Mouse (Mus musculus) thymus, postnatal 25 days (tissue): ENCODE data around the gene Zfp949.
"Not testable (repeated sequence)": the region's sequence is repeated elsewhere in the genome, so short reads cannot be mapped to it uniquely, and the experiment has no call there.

Source experiments
- DNase-seq: peaks from one replicate; pipeline ENCODE4 v3.0.0; 2022

Zfp949 gene

GRCm38 (mm10) chr9:88542816-88543215 is 5.0 kb upstream of the Zfp949 start:
- no peak for DNase-seq

GRCm38 (mm10) chr9:88545534-88545933 is 2.3 kb upstream of the Zfp949 start:
- DNase-seq: no peak

GRCm38 (mm10) chr9:88546166-88546565 is 1.7 kb upstream of the Zfp949 start:
- DNase-seq: peak; percentile 58

GRCm38 (mm10) chr9:88546657-88547056 is 1.2 kb upstream of the Zfp949 start:
- DNase-seq: no peak

- peak; percentile 50 for DNase-seq
These were observed 550 bp upstream of the Zfp949 start for GRCm38 (mm10) chr9:88547270-88547669.

GRCm38 (mm10) chr9:88548614-88548945 is 760 bp downstream of the Zfp949 start:
- DNase-seq: no peak

GRCm38 (mm10) chr9:88553071-88553470 is 5.3 kb downstream of the Zfp949 start:
- DNase-seq: no peak

- no peak for DNase-seq
These were observed 10.3 kb downstream of the Zfp949 start for GRCm38 (mm10) chr9:88558146-88558545.

GRCm38 (mm10) chr9:88561476-88561875 is 13.7 kb downstream of the Zfp949 start:
- DNase-seq: not testable (repeated sequence)

- DNase-seq: not testable (repeated sequence)
These were observed 22.7 kb downstream of the Zfp949 start for GRCm38 (mm10) chr9:88570471-88570870.

GRCm38 (mm10) chr9:88580591-88580990 is 32.8 kb downstream of the Zfp949 start, which contains the start of gene Trim43a:
TSS of gene Trim43a (plus strand) at chr9:88580891.
- not testable (repeated sequence) for DNase-seq

GRCm38 (mm10) chr9:88593708-88594107 is 45.9 kb downstream of the Zfp949 start:
- not testable (repeated sequence) for DNase-seq

GRCm38 (mm10) chr9:88599206-88600162 is 51.7 kb downstream of the Zfp949 start:
- DNase-seq: peak; percentile 94
